12 mouse cellular contexts compared by ENCODE assay signal in genomic region chr12:105314328-105314727, GRCm38 (mm10).
"Had no signal": no experiment of that assay in that cellular context is flagged by ENCODE, and none has a peak within 500 bp of the region (broad histone marks: within the 10 kb centered on the region; RNA-seq: fewer than 3 reads in every experiment).

No protein-coding gene starts in this region.

- DNase-seq: left cerebral cortex, postnatal 4 days; liver; liver, embryonic 13.5 days; liver, postnatal 0 days; lung, adult 18-20 months; lung, adult 2 months; lung, embryonic 14.5 days; lung, postnatal 10 days; lung, postnatal 14 days; lung, postnatal 36 days; lung, postnatal 4 days; midbrain, embryonic 14.5 days had no signal
